Mouse (Mus musculus): ENCODE data around the gene Spata22. TPM values are rescaled to one million over a fixed set of nuclear protein-coding genes. Genes with fewer than 3 reads are reported as not detected.
A peak's percentile ranks its signal among the peaks of the same experiment; 100 is the strongest.

Gene Spata22
- polyA plus RNA-seq (2012; rRNA removed) (1.3 and 2.0 TPM in 2 replicates), polyA plus RNA-seq (2014; fragmentation: Nextera tagmentation; extraction: Ambion mirVana) (0.64 and 1.0 TPM in 2 replicates)

- H3K4me1 ChIP-seq (replicated peaks; ENCODE audit: control insufficient read depth in 2 of 2, insufficient read depth in 2 of 2, low read length in 1 of 2): 0 out of 4 replicates have a peak, but pooled peaks cover 0 to 2% of the 10 kb centered on the region in 2 experiments
- H3K4me2 ChIP-seq (ENCODE audit: low read depth): no peak within 1 kb of the TSS
- ATAC-seq (ENCODE audit: insufficient read depth) (no peak), DNase-seq (ENCODE audit: low read depth in 3 of 3, low spot score in 3 of 3) (no peak)
- H3K4me3 ChIP-seq (ENCODE audit: insufficient read depth in 1 of 2, low read depth in 2 of 2, low read length in 2 of 2): no peak within 1 kb of the TSS
- WGBS (ENCODE audit: insufficient replicate concordance): 76% methylated on average over 27 of the region's 27 CpGs
- H3K9me3 ChIP-seq (ENCODE audit: control insufficient read depth, low read length): no peaks in the 10 kb centered on the region
- no peak within 1 kb of the TSS for H3K27ac ChIP-seq
- H3K36me3 ChIP-seq (replicated peaks; ENCODE audit: control insufficient read depth, insufficient read depth, low read depth): no peaks in the 10 kb centered on the region
- TF ChIP-seq EP300 (IDR thresholded peaks at IDR 0.05; ENCODE audit: low read depth): no peak
- no peak for TF ChIP-seq CTCF (IDR thresholded peaks at IDR 0.05; ENCODE audit: low read depth)
- no peak within 1 kb of the TSS for H3K9ac ChIP-seq (replicated peaks)
- no peaks in the 10 kb centered on the region for H3K27me3 ChIP-seq (ENCODE audit: control insufficient read depth, insufficient read depth, low read length)
Measured at GRCm38 (mm10) chr11:73329442-73329841, at the start of gene Spata22, which contains the start of the genes Aspa and Gm49340. Gene Spata22, plus strand, starts transcription at chr11:73329741. Gene Aspa, minus strand, starts transcription at chr11:73329596. Gene Gm49340, plus strand, starts transcription at chr11:73329741.

- Histone ChIP-seq H3K9ac (replicated peaks) (no peak overlapping the region), H3K36me3 (replicated peaks; ENCODE audit: control insufficient read depth, insufficient read depth, low read depth) (no peaks in the 10 kb centered on the region), H3K4me1 (replicated peaks; ENCODE audit: control insufficient read depth in 2 of 2, insufficient read depth in 2 of 2, low read length in 1 of 2) (no peaks in the 10 kb centered on the region), H3K27ac (no peak overlapping the region), H3K27me3 (ENCODE audit: control insufficient read depth, insufficient read depth, low read length) (no peaks in the 10 kb centered on the region), H3K9me3 (ENCODE audit: control insufficient read depth, low read length) (no peaks in the 10 kb centered on the region), H3K4me3 (ENCODE audit: insufficient read depth in 1 of 2, low read depth in 2 of 2, low read length in 2 of 2) (no peak overlapping the region), H3K4me2 (ENCODE audit: low read depth) (no peak overlapping the region)
- ATAC-seq (ENCODE audit: insufficient read depth) (no peak), DNase-seq (ENCODE audit: low read depth in 3 of 3, low spot score in 3 of 3) (no peak)
- no peak for TF ChIP-seq EP300 (IDR thresholded peaks at IDR 0.05; ENCODE audit: low read depth)
- TF ChIP-seq CTCF (IDR thresholded peaks at IDR 0.05; ENCODE audit: low read depth): no peak
- WGBS (ENCODE audit: insufficient replicate concordance): 31% methylated on average over 5 of the region's 5 CpGs
Measured at GRCm38 (mm10) chr11:73280710-73281109, 48.8 kb upstream of the Spata22 start.

GRCm38 (mm10) chr11:73281528-73282027 is 48.0 kb upstream of the Spata22 start:
- Histone ChIP-seq H3K36me3 (replicated peaks; ENCODE audit: control insufficient read depth, insufficient read depth, low read depth) (no peaks in the 10 kb centered on the region), H3K4me2 (ENCODE audit: low read depth) (no peak overlapping the region; the same call in 1 of the 2 replicates), H3K4me1 (replicated peaks; ENCODE audit: control insufficient read depth in 2 of 2, insufficient read depth in 2 of 2, low read length in 1 of 2) (no peaks in the 10 kb centered on the region), H3K27me3 (ENCODE audit: control insufficient read depth, insufficient read depth, low read length) (no peaks in the 10 kb centered on the region), H3K9me3 (ENCODE audit: control insufficient read depth, low read length) (no peaks in the 10 kb centered on the region), H3K27ac (no peak overlapping the region), H3K9ac (replicated peaks) (no peak overlapping the region), H3K4me3 (ENCODE audit: insufficient read depth in 1 of 2, low read depth in 2 of 2, low read length in 2 of 2) (peak overlapping the region in 1 of 2 experiments; percentile 9; a peak in 1 of 4 replicates)
- ATAC-seq (ENCODE audit: insufficient read depth): peak; percentile 61; the same call in 1 of the 2 replicates
- TF ChIP-seq CTCF (IDR thresholded peaks at IDR 0.05; ENCODE audit: low read depth) (peak; percentile 64), EP300 (IDR thresholded peaks at IDR 0.05; ENCODE audit: low read depth) (no peak)
- 3% methylated on average over 16 of the region's 16 CpGs for WGBS (ENCODE audit: insufficient replicate concordance)
- peak in 1 of 3 experiments; percentile 6 for DNase-seq (ENCODE audit: low read depth in 3 of 3, low spot score in 3 of 3)

- no peaks in the 10 kb centered on the region for H3K27me3 ChIP-seq (ENCODE audit: control insufficient read depth, insufficient read depth, low read length)
Measured at GRCm38 (mm10) chr11:73283369-73283768, 46.2 kb upstream of the Spata22 start.

GRCm38 (mm10) chr11:73283926-73284325 is 45.6 kb upstream of the Spata22 start:
- DNase-seq (ENCODE audit: low read depth in 3 of 3, low spot score in 3 of 3) (no peak), ATAC-seq (ENCODE audit: insufficient read depth) (no peak)
- Histone ChIP-seq H3K36me3 (replicated peaks; ENCODE audit: control insufficient read depth, insufficient read depth, low read depth) (no peaks in the 10 kb centered on the region), H3K9me3 (ENCODE audit: control insufficient read depth, low read length) (no peaks in the 10 kb centered on the region), H3K4me2 (ENCODE audit: low read depth) (no peak overlapping the region), H3K9ac (replicated peaks) (no peak overlapping the region), H3K27me3 (ENCODE audit: control insufficient read depth, insufficient read depth, low read length) (no peaks in the 10 kb centered on the region), H3K4me3 (ENCODE audit: insufficient read depth in 1 of 2, low read depth in 2 of 2, low read length in 2 of 2) (no peak overlapping the region), H3K4me1 (replicated peaks; ENCODE audit: control insufficient read depth in 2 of 2, insufficient read depth in 2 of 2, low read length in 1 of 2) (no peaks in the 10 kb centered on the region), H3K27ac (no peak overlapping the region)
- 23% methylated on average over 1 of the region's 1 CpGs for WGBS (ENCODE audit: insufficient replicate concordance)
- no peak for TF ChIP-seq CTCF (IDR thresholded peaks at IDR 0.05; ENCODE audit: low read depth)
- no peak for TF ChIP-seq EP300 (IDR thresholded peaks at IDR 0.05; ENCODE audit: low read depth)

More at GRCm38 (mm10) chr11:73283369-73283768, 46.2 kb upstream of the Spata22 start:
- ATAC-seq (ENCODE audit: insufficient read depth): no peak
- WGBS (ENCODE audit: insufficient replicate concordance): 64% methylated on average over 9 of the region's 9 CpGs
- H3K4me1 ChIP-seq (replicated peaks; ENCODE audit: control insufficient read depth in 2 of 2, insufficient read depth in 2 of 2, low read length in 1 of 2): no peaks in the 10 kb centered on the region
- DNase-seq (ENCODE audit: low read depth in 3 of 3, low spot score in 3 of 3): no peak
- no peak overlapping the region for H3K4me2 ChIP-seq (ENCODE audit: low read depth)
- no peak overlapping the region for H3K27ac ChIP-seq
- TF ChIP-seq EP300 (IDR thresholded peaks at IDR 0.05; ENCODE audit: low read depth): no peak
- no peak for TF ChIP-seq CTCF (IDR thresholded peaks at IDR 0.05; ENCODE audit: low read depth)
- H3K9ac ChIP-seq (replicated peaks): no peak overlapping the region
- no peaks in the 10 kb centered on the region for H3K9me3 ChIP-seq (ENCODE audit: control insufficient read depth, low read length)
- no peaks in the 10 kb centered on the region for H3K36me3 ChIP-seq (replicated peaks; ENCODE audit: control insufficient read depth, insufficient read depth, low read depth)
- H3K4me3 ChIP-seq (ENCODE audit: insufficient read depth in 1 of 2, low read depth in 2 of 2, low read length in 2 of 2): no peak overlapping the region

Data from liver, embryonic 14.5 days (tissue).